Mouse (Mus musculus) kidney, embryonic 15.5 days (tissue): ENCODE measurements around the gene Nbdy. TPM values are rescaled to one million over a fixed set of nuclear protein-coding genes. Genes with fewer than 3 reads are reported as not detected.
A peak's percentile ranks its signal among the peaks of the same experiment; 100 is the strongest.

Experiments used
- ATAC-seq: fragments of 200-750 bp; cut with Nextera tagmentation; replicated peaks from 2 replicates; pipeline ENCODE4 v1.8.0; 2017; ENCODE audit warnings: moderate TSS enrichment; ENCODE audit not compliant: low FRiP score
- H3K27ac ChIP-seq: fragments of 300-500 bp; sonication (generic); 2 replicates; pipeline ENCODE4 v1.5.1; 2015; ENCODE audit warnings: mild to moderate bottlenecking, inconsistent platforms
- H3K27me3 ChIP-seq: fragments of 300-500 bp; sonication (generic); 2 replicates; pipeline ENCODE4 v1.6.1; 2015; ENCODE audit warnings: inconsistent platforms
- H3K36me3 ChIP-seq: fragments of 300-500 bp; sonication (generic); 2 replicates; pipeline ENCODE4 v1.6.1; 2015; ENCODE audit warnings: inconsistent platforms
- H3K4me1 ChIP-seq: fragments of 300-500 bp; sonication (generic); 2 replicates; pipeline ENCODE4 v1.6.1; 2015; ENCODE audit warnings: inconsistent platforms
- H3K4me2 ChIP-seq: fragments of 300-500 bp; sonication (generic); 2 replicates; pipeline ENCODE4 v1.6.1; 2015; ENCODE audit warnings: moderate library complexity, mild to moderate bottlenecking, inconsistent platforms
- H3K4me3 ChIP-seq: fragments of 300-500 bp; sonication (generic); replicated peaks from 2 replicates; pipeline ENCODE4 v1.5.1; 2015; ENCODE audit warnings: mild to moderate bottlenecking, inconsistent platforms
- H3K9ac ChIP-seq: fragments of 300-500 bp; sonication (generic); 2 replicates; pipeline ENCODE4 v1.6.1; 2015; ENCODE audit warnings: mild to moderate bottlenecking, inconsistent platforms
- H3K9me3 ChIP-seq: fragments of 300-500 bp; sonication (generic); replicated peaks from 2 replicates; pipeline ENCODE4 v1.6.1; 2016; ENCODE audit warnings: inconsistent platforms
- WGBS: fragments of 180-500 bp; shearing (Covaris S2); methylation state at CpG from one replicate; pipeline ENCODE4 v1.1.7; 2015; ENCODE audit warnings: mixed read lengths; 5-methylcytosine and 5-hydroxymethylcytosine counted together
- polyA plus RNA-seq: library from polyadenylated mRNA; unstranded; fragments of >200 nt; fragmentation: Nextera tagmentation; extraction: Ambion mirVana; gene quantifications from 2 replicates; pipeline ENCODE4 v1.2.1, GENCODE M21; 2015

The Nbdy gene
- polyA plus RNA-seq = 97.8 and 107 TPM in 2 replicates

DNA sequence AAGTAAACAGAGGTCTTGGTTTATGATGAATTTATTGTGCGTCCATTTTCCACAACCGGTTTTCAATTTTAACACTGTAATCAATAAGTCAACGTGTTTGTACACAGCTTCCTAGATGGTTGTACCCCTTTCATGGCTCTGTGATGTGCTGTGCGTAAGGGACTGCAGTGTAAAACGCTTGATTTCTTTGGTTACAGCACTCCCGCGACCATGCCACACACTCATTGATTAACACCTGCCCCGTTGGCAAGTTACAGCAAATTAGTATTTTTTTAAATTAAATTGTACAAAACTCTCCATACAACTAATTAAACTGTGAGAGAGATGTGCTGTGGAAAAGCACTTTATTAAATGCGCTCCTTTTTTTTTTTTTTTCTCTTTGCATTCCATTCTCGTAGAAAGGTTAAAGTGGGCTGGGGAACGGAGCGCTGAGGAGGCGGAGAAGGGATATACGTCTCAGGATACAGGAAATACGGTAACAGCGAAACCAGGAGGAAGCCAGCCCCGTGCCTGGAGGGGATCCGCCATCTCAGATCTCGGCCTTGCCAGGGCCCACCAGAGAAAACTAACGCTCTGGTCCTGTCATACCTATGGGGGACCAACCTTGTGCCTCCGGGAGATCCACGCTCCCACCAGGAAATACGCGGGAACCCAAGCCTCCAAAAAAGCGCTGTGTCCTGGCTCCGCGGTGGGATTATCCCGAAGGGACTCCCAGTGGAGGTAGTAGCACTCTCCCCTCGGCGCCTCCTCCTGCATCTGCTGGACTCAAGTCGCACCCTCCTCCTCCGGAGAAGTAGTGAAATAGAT is at the start of gene Nbdy:
Gene Nbdy (plus strand): TSS at position 481 of the 807 bp plus-strand sequence.
- Histone ChIP-seq H3K4me2 (peak within 1 kb of the TSS; percentile 59), H3K9ac (peak within 1 kb of the TSS; percentile 59), H3K4me1 (no peaks in the 10 kb centered on the region), H3K9me3 (no peaks in the 10 kb centered on the region), H3K27me3 (peaks cover 4% of the 10 kb centered on the region; the same call in 1 of the 2 replicates), H3K27ac (peak within 1 kb of the TSS; percentile 76), H3K4me3 (peak within 1 kb of the TSS; percentile 62), H3K36me3 (0 out of 2 replicates have a peak, but pooled peaks cover 3% of the 10 kb centered on the region)
- 14% methylated on average over 32 of the region's 32 CpGs for WGBS
- ATAC-seq = peak; percentile 96

DNA sequence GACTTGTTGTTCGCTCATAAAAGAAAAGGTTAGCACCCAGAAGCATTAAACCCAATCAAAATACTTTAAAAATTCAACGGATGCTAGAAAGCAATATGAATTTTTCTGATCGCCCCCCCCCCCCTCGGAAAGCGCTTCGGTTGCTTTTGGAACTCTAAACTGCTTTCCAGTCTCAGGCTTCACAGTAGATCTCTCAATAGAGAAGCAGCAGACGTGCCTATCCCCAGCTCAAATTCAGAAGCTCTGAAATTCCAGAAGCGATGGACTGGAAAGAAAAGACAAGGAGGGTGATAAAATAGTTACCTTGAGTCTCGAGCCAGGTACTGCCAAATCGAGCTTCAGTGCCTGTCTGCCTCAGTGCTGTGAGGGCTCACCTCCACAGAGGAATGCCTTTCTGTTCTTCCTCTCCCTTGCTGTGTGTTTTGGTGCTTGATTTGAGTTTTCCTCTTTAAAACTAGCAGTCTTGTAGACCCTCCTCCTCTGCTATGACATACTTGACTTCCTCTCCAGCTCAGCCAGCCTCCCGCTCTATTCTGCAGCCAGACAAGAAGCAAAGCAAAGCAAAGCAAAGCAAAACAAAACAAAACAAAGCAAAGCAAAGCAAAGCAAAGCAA is 27.5 kb upstream of the Nbdy start, which contains the start of gene Kctd12b:
Gene Kctd12b (minus strand): TSS at position 610 of the 614 bp plus-strand sequence.
- Histone ChIP-seq H3K9ac (no peak within 1 kb of the TSS), H3K27ac (peak within 1 kb of the TSS; percentile 84), H3K9me3 (no peaks in the 10 kb centered on the region), H3K36me3 (no peaks in the 10 kb centered on the region), H3K27me3 (peaks cover 13% of the 10 kb centered on the region; the same call in 1 of the 2 replicates), H3K4me3 (peak within 1 kb of the TSS; percentile 43), H3K4me1 (no peaks in the 10 kb centered on the region), H3K4me2 (peak within 1 kb of the TSS; percentile 50)
- 24% methylated on average over 11 of the region's 11 CpGs for WGBS
- ATAC-seq = peak; percentile 86

DNA sequence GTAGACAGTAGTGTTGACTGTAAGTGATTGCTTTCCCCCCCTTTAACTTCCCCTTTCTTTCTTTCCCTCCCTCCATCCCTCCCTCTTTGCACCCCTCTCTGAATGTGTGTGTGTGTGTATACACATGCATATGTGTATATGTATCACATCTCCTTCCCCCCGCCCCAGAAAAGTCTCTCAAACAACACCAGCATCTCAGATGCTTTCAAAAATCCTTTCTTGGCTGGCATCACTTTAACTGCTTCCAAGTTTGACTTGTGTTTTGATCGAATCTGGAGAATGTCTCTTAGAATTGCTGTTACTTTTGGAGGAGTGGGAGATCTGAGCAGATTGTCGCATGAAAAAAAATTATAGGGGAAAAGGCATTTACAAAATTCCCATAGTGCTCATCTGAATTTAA is 22.9 kb upstream of the Nbdy start:
- Histone ChIP-seq H3K9ac (no peak overlapping the region), H3K27me3 (peaks cover 11% of the 10 kb centered on the region; the same call in 1 of the 2 replicates), H3K4me2 (no peak overlapping the region), H3K4me1 (no peaks in the 10 kb centered on the region), H3K4me3 (no peak overlapping the region), H3K27ac (no peak overlapping the region), H3K36me3 (no peaks in the 10 kb centered on the region), H3K9me3 (no peaks in the 10 kb centered on the region)
- ATAC-seq = no peak
- 76% methylated on average over 3 of the region's 3 CpGs for WGBS

DNA sequence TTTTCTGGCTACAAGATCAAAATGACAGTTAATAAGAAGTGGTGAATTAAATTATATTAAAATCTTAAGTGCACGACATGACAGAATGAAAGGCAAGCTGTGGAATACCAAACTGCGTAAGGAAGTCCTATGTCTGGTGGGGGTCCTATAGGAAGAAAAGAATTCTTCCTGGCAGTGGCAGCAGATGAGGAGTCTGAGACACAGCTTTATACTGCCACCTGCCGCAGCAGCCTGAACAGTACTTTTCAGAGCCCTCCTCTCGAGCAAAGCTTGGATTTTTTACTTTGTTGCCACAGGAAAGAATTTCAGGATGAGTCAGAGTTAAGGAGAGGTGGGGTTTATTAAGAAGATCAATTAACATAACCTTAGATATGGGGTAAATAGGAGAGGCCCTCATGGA is 15.7 kb upstream of the Nbdy start:
- H3K27me3 ChIP-seq = 0 out of 2 replicates have a peak, but pooled peaks cover 12% of the 10 kb centered on the region
- H3K4me3 ChIP-seq = no peak overlapping the region
- no peak overlapping the region for H3K27ac ChIP-seq
- WGBS = 28% methylated on average over 4 of the region's 4 CpGs
- H3K36me3 ChIP-seq = no peaks in the 10 kb centered on the region
- H3K9ac ChIP-seq = no peak overlapping the region
- ATAC-seq = no peak
- H3K4me2 ChIP-seq = no peak overlapping the region
- no peaks in the 10 kb centered on the region for H3K9me3 ChIP-seq
- H3K4me1 ChIP-seq = no peaks in the 10 kb centered on the region

DNA sequence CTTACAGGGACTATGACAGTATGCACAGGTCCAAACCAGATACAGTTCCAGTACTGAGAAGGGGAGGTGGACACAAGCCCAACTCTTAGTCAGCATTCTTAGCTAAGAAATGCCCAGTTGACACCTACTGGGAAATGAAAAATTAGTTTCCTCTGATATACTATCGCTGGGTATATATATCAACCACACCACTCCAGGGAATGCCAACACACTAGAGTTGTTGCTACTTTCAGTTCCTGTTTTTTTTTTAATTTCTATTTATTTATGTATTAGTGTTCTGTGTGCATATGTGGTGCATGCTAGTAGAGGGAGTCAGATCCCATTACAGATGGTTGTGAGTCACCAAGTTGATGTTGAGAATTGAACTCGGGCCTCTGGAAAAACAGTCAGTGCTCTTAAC is 6.7 kb upstream of the Nbdy start:
- Histone ChIP-seq H3K27me3 (0 out of 2 replicates have a peak, but pooled peaks cover 4% of the 10 kb centered on the region), H3K9ac (no peak overlapping the region), H3K4me1 (no peaks in the 10 kb centered on the region), H3K4me3 (no peak overlapping the region), H3K27ac (no peak overlapping the region), H3K4me2 (no peak overlapping the region), H3K36me3 (no peaks in the 10 kb centered on the region), H3K9me3 (no peaks in the 10 kb centered on the region)
- no peak for ATAC-seq
- 84% methylated on average over 2 of the region's 2 CpGs for WGBS

DNA sequence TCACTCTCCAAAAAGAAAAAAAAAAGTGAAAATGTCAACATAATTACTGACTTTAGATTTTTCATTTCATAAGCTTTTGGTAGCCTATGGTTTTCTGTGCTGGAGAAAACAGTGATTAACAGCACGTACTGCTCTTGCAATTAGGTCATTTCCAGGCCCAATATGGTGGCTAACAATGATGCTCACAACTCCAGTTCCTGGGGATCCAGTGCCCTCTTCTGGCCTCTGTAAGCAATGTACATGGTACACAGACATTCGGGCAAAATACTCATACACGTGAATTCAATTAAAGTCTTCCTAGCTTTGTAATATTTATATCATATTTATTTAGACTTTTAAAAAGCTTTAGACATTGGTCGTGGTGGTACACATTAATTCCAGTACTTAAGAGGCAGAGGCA is 3.8 kb upstream of the Nbdy start:
- H3K4me3 ChIP-seq = no peak overlapping the region
- no peak for ATAC-seq
- no peak overlapping the region for H3K4me2 ChIP-seq
- no peaks in the 10 kb centered on the region for H3K4me1 ChIP-seq
- no peaks in the 10 kb centered on the region for H3K36me3 ChIP-seq
- WGBS = 40% methylated on average over 4 of the region's 4 CpGs
- H3K27ac ChIP-seq = no peak overlapping the region
- no peaks in the 10 kb centered on the region for H3K9me3 ChIP-seq
- peaks cover 8% of the 10 kb centered on the region; the same call in 1 of the 2 replicates for H3K27me3 ChIP-seq
- H3K9ac ChIP-seq = no peak overlapping the region

DNA sequence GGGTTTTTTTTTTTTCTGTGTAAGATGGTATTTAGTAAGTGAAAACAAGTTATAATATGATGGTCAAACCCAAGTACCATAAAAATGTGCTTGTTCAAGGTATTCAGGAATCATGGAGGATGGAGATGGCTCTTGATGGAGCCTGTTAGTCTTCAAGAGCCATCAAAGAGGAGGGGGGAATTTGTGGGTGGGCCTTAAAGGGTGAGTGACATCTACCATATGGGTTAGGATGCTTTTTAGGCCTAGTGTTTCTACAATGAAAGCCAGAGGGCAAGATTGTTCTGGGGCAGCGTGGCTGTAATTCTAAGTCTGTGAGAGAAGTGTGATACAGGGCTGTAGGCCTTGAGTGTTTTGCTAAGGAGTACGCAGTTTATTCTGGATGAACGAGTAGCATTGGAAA is 1.0 kb downstream of the Nbdy start:
- no peak overlapping the region for H3K9ac ChIP-seq
- ATAC-seq = no peak

DNA sequence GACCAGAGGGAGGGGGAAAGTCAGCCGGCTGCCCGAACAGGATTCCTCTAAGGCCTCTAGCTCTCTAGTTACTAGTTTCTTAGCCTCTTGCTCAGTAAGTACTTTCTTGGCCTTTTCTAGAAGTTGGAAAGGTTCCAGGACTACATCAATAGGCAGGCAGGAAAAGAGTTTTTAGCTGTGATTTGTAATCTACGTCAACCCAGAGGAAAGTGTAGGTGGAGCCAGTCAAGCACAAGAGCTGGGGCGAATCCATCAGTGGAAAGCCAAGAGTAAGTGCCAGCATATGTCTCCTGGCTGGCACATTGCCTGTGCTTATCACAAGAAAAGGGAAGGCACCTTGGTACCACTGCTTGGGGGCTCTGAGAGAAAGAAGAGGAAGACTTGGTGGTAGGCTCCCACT is 12.3 kb downstream of the Nbdy start:
- Histone ChIP-seq H3K36me3 (peaks cover 10% of the 10 kb centered on the region; the same call in 1 of the 2 replicates), H3K4me1 (no peaks in the 10 kb centered on the region), H3K4me2 (no peak overlapping the region), H3K9me3 (no peaks in the 10 kb centered on the region), H3K9ac (no peak overlapping the region), H3K27ac (no peak overlapping the region), H3K27me3 (no peaks in the 10 kb centered on the region), H3K4me3 (no peak overlapping the region)
- no peak for ATAC-seq
- 76% methylated on average over 4 of the region's 4 CpGs for WGBS

More for the DNA sequence above, 1.0 kb downstream of the Nbdy start:
- Histone ChIP-seq H3K27me3 (peaks cover 4% of the 10 kb centered on the region; the same call in 1 of the 2 replicates), H3K9me3 (no peaks in the 10 kb centered on the region), H3K36me3 (0 out of 2 replicates have a peak, but pooled peaks cover 3% of the 10 kb centered on the region), H3K4me1 (no peaks in the 10 kb centered on the region), H3K4me3 (peak overlapping the region; percentile 62), H3K27ac (0 out of 2 replicates have a peak overlapping the region, but pooled peaks have one; percentile 4), H3K4me2 (peak overlapping the region; percentile 53)
- WGBS = 23% methylated on average over 3 of the region's 3 CpGs

DNA sequence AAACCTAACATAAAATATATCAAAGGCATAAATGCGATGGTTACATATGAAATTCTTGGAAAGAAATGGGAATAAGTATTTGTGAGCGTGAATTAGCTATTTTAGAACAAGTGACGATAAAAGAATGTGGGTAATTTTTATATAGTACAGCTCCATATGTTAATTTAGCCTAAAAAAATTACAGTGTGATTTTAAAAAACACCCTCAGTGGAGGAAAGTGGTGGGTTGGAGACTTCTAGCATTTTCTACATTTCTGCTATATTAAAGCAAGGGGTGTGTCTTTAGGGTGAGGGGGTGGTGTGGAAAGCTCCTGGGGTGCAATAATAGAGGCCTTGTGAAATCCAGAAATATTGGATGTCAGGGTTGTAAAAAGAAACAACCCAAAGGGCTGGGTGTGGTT is 19.1 kb downstream of the Nbdy start:
- H3K27me3 ChIP-seq = peaks cover 5% of the 10 kb centered on the region; the same call in 1 of the 2 replicates

DNA sequence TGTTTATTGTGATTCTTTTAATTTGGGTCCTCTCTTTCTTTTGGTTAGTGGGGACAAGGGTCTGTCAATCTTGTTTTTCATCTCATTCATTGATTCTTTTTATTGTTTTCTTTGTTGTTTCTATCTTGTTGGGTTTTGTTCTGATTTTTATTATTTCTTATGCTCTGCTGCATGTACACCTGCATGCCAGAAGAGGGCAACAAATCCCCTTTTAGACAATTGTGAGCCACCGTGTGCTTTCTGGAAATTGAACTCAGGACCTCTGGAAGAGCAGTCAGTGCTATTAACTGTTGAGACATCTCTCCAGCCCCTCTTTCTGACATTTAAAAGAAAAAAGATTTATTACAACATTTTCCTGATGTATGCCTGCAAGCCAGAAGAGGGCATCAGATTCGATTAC is 25.8 kb downstream of the Nbdy start:
- H3K4me1 ChIP-seq = no peaks in the 10 kb centered on the region
- no peak overlapping the region for H3K27ac ChIP-seq
- no peak overlapping the region for H3K4me3 ChIP-seq
- H3K4me2 ChIP-seq = no peak overlapping the region
- no peak for ATAC-seq
- 38% methylated on average over 2 of the region's 2 CpGs for WGBS
- no peak overlapping the region for H3K9ac ChIP-seq
- peaks cover 2% of the 10 kb centered on the region; the same call in 1 of the 2 replicates for H3K27me3 ChIP-seq
- no peaks in the 10 kb centered on the region for H3K36me3 ChIP-seq
- no peaks in the 10 kb centered on the region for H3K9me3 ChIP-seq

More for the DNA sequence above, 19.1 kb downstream of the Nbdy start:
- Histone ChIP-seq H3K9ac (no peak overlapping the region), H3K4me3 (no peak overlapping the region), H3K4me2 (no peak overlapping the region), H3K4me1 (no peaks in the 10 kb centered on the region), H3K9me3 (no peaks in the 10 kb centered on the region), H3K36me3 (no peaks in the 10 kb centered on the region; the same call in 1 of the 2 replicates), H3K27ac (no peak overlapping the region)
- ATAC-seq = no peak
- 92% methylated on average over 3 of the region's 3 CpGs for WGBS
